Mouse (Mus musculus) gastrocnemius, postnatal 25 days (tissue): ENCODE measurements around the gene 1700021F05Rik. TPM values are rescaled to one million over a fixed set of nuclear protein-coding genes. Genes with fewer than 3 reads are reported as not detected.
"Not testable (repeated sequence)": the region's sequence is repeated elsewhere in the genome, so short reads cannot be mapped to it uniquely, and the experiment has no call there.

ENCODE experiments used
- DNase-seq: peaks from one replicate; pipeline ENCODE4 v3.0.0; 2022
- total RNA-seq, 2 experiments: library from RNA; stranded (reverse); gene quantifications; 1 replicate in 1 of 2; 2 replicates in 1 of 2; pipeline ENCODE4 v1.2.3; 2021

Gene 1700021F05Rik
- total RNA-seq, 2 experiments from 2014 or later: 101 to 117 TPM

- no peak for DNase-seq
These were observed 966 bp downstream of the 1700021F05Rik start for GRCm38 (mm10) chr10:43539746-43540310.

- DNase-seq: no peak
These were observed 2.0 kb downstream of the 1700021F05Rik start for GRCm38 (mm10) chr10:43538831-43539230.

DNA sequence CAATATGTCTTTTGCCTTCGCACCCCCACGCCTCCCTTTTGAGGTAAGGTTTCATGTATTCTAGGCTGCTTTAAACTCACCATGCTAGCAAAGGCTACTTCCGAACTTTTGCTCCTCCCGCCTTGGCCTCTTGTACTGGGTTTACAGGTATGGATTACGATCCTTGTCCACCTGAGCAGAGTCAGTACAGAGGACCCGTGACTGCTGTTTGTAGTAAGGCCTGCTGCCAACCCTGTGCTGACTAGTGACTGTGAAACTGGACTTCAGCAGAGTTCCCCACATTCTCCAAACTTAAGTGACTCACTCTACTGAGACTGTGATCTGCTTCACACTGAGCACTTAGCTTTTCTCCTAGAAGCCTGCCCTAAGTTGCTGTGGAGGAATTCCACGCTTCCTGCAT, 3.1 kb downstream of the 1700021F05Rik start:
- DNase-seq: no peak

DNA sequence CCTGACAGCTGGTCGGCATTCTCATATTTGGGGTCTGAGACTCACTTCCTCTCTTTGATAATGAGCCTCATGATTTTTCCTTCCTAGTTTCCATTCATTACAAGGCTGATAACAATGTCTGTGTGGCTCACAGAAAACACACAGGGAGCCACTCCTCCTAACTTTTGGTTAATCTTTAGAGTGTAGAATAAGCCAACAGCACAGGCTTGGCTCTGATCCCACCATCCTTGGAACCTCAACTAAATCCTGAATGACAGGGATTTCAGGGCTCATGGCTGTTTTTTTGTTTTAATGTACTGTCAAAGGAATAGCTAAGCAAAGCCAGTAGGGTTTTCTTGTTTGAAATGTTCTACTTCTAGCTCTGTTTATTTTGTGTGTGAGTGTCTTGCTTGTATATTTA, 6.4 kb downstream of the 1700021F05Rik start:
- DNase-seq: no peak

DNA sequence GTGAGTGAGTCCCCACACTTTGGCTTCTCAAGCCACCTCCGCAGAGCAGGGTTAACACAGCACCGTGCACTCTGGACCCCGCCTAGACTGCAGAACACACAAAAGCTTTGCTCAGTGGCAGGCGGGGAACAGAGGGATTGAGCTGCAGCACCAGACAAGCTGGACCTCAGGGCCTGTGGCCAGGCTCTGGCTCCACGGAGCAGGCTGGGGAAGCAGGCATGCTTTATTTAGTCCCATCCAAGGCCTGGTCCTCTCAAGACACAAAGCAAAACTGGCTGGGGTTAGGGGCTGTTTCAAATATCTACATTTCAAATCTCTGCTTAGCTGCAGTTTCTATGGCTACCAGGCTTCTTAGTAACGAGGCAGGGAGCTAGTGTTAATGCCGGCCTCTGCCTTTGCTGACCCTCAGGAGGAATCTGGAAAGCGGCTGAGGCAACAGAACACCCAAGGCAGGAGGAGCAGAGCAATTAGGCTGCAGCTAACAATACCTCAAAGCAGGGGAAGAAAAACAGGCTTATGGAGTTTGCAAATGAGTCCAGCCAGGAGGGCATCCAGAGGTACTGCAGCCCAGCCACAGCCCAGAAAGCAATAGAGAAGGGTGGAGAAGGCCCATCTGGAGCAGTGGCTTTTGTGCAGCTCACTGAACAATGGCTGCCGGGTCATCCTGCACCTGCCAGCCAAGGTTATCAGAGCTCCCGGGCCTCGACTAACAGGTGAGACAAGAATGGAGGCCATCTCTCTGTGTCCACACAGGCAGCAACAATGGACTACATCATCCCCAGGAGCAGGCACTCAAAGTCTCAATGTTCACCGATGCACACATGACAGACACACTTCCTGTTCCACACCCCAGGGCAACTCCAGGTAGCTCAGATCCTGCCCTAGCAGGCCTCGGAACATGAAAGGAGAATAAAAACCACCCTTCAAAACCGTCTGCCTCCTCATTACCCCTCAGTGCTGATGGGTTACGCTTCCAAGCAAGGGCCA, 13.2 kb downstream of the 1700021F05Rik start:
- DNase-seq: no peak

DNA sequence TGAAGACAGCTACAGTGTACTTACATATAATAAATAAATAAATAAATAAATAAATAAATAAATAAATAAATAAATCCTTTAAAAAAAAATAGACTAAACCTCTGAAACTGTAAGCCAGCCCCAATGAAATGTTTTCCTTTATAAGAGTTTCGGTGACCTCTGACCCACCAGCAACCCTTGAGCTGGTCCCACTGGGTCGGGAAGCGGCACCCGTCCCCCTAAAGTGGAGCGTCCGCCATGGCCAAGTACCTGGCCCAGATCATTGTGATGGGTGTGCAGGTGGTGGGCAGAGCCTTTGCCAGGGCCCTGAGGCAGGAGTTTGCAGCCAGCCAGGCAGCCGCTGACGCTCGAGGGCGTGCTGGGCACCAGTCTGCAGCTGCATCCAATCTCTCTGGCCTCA, 16.9 kb downstream of the 1700021F05Rik start, which contains the start of gene Gm9803:
Gene Gm9803, plus strand, starts transcription at position 154 of the 400 bp plus-strand sequence.
- not testable (repeated sequence) for DNase-seq

DNA sequence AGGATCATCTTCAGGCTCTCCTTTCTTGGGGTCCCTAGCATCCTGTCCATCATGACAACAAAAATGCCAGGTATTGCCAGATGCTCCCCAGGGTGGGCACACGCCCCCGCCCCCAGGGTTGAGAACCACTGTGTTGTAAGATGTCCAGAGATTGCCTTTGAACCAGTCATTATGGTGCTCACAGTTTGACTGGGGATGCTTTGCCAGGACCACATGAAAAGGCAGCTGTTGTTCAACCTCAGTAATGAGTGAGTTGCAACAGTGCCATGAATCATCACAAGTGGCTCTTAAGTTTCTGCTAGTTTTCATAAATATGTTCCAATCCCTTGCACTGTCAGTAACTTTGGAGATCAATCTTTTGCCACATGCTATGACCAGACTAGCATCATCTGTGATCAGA, 20.8 kb downstream of the 1700021F05Rik start:
- DNase-seq: no peak

DNA sequence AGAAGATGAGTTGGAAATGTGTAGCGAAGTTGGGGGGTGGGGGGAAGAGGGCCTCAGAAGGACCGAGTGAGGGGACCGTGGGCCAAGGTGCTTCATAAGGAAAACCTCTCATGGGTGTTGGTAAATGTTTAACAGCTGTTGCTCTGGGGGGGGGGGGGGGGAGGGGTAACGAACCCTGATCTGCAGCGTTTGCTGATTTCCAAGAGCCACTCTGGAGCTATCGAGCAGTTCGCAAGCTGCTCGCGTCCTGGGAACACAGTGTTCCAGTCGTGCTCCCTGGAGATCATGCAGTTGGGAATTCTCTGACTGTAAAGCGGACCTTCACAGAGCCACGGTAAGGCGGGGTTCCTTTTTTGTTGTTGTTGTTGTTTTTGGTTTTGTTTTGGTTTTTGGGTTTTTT, 22.4 kb downstream of the 1700021F05Rik start:
- DNase-seq: peak; percentile 48

DNA sequence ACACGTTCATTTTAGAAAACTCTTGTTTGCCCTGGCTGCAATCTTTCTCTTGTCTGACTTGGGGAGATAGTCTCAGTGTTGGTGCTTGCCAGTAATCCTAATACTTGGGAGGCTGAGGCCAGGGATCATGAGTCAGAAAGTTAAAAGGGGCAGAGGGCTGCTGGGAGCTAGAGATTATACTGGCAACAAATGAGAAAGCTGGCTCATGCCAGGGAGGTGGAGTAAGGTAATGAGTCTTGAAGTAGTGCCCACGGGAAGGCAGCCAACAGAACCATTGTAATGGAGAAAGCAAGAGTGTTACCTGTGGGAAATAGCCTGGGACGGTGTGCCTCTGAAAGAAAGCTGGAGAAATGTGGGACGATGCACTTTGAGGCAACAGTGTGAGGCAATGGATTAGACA, 23.0 kb downstream of the 1700021F05Rik start:
- DNase-seq: no peak

DNA sequence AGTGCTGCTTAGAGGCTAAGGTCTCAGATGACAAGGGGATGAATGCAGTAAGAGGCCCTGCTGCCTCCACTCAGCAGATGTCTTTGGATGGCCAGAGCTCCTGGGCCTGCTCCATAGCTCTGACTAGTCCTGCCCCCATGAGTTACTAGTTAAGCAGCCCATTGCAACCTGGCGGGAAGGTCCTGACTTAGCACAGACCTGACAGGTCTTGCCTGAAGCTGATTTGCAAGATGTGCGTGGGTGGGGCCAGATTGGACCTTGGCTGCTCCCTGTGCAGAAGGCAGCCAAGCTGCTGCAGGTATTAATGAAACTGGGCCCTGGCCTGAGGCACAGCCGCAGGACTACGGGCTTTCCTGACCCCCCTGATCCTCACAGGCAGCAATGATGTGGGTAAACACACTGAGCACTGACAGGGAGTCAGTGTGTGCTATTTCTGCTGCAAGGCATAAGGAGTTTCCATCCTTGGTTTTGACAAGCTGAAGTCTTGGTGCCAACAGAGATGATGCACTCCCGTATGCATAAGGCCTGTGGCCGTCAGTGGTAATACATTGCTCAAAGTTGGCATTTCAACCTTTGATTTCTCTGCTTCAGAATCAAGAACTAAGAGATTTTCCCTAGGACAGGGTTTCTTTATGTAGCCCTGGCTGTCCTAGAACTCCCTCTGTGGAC, 23.7 kb downstream of the 1700021F05Rik start:
- DNase-seq: no peak

GRCm38 (mm10) chr10:43512976-43513375, 27.8 kb downstream of the 1700021F05Rik start:
- DNase-seq: no peak

GRCm38 (mm10) chr10:43509228-43509627, 31.6 kb downstream of the 1700021F05Rik start:
- DNase-seq: no peak

DNA sequence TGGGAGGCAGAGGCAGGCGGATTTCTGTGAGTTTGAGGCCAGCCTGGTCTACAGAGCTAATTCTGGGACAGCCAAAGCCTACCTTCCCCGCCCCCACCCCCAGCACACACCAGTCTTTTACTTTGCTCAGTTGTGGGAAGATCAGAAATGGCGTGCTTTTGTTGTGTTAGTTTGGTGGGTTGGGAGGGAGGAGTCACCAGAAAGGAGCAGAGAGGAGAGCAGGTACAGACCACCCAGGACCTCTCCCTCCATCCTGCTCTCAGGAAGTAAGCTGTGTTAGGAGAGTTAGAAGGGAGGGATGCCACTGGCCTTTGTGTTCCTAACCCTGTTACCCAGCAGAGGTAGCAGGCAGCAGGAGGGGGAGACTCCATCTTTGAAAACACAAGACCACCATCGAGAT, 33.7 kb downstream of the 1700021F05Rik start:
- no peak for DNase-seq

DNA sequence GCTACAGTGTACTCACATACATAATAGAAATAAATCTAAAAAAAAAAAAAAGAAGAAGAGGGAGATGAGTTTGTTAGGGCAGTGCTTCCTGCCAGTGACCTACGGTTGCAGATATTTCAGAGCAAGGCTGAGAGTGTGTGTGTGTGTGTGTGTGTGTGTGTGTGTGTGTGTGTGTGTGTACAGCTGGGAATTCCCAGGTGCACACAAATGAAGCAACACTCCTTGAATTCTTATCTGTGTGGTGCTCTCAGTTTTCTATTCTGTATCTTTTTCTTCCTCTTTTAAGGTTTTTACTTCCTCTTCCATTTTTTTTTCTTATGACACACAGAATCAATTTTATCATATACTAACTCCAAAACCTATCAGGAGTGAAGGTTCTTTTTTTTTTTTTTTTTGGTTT, 36.5 kb downstream of the 1700021F05Rik start:
- no peak for DNase-seq

- DNase-seq: no peak
These were observed 38.2 kb downstream of the 1700021F05Rik start for GRCm38 (mm10) chr10:43502599-43502998.

GRCm38 (mm10) chr10:43490846-43491245, 49.9 kb downstream of the 1700021F05Rik start:
- DNase-seq: peak; percentile 43

- no peak for DNase-seq
These were observed 50.8 kb downstream of the 1700021F05Rik start for GRCm38 (mm10) chr10:43490034-43490433.

GRCm38 (mm10) chr10:43489550-43489949, 51.2 kb downstream of the 1700021F05Rik start:
- no peak for DNase-seq

DNA sequence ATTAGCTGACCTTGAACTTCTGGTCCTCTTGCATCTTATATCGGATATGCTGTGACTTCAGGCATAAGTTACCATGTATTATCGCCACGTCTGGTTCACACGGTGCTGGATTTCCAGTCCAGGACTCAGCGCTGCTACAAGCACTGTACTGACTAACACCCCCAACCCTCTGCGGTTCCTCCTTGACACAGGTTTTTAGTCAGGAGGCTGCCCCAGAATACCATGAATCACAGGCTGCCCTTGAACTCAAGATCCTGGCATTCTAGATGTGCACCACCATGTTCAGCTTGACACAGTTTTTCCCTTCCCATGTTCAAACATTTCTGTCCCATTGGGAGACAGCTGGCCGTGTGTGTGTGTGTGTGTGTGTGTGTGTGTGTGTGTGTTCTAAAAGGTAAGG, 51.7 kb downstream of the 1700021F05Rik start:
- no peak for DNase-seq

- no peak for DNase-seq
These were observed 52.5 kb downstream of the 1700021F05Rik start for GRCm38 (mm10) chr10:43488258-43488657.

GRCm38 (mm10) chr10:43487441-43488010, 53.3 kb downstream of the 1700021F05Rik start:
- DNase-seq: no peak

- DNase-seq: no peak
These were observed 55.0 kb downstream of the 1700021F05Rik start for GRCm38 (mm10) chr10:43485751-43486268.
